Mouse (Mus musculus) MEL (cell line): ENCODE results near the gene Sccpdh. TPM values are rescaled to one million over a fixed set of nuclear protein-coding genes. Genes with fewer than 3 reads are reported as not detected.
A peak's percentile ranks its signal among the peaks of the same experiment; 100 is the strongest.

ENCODE experiments used
- DNase-seq: peaks from one replicate; pipeline ENCODE4 v3.0.0; 2011; ENCODE audit warnings: low read depth, low spot score
- H3K27ac ChIP-seq: 2 replicates; pipeline ENCODE4 v1.5.1; 2012; ENCODE audit warnings: low read depth, mild to moderate bottlenecking, control low read depth, low read length, moderate library complexity; ENCODE audit not compliant: control insufficient read depth
- H3K27me3 ChIP-seq, 2 experiments: fragments of 150-350 bp in 1 of 2; sonication (generic) in 1 of 2; 2 replicates each; pipeline ENCODE4 v1.6.1; 2012; ENCODE audit warnings: low read length in 2 of 2, mild to moderate bottlenecking in 2 of 2, improper control_type of control experiment in 1 of 2, moderate library complexity in 1 of 2; ENCODE audit not compliant: insufficient read depth in 2 of 2, control insufficient read depth in 1 of 2
- H3K36me3 ChIP-seq, 2 experiments: 2 replicates each; pipeline ENCODE4 v1.6.1; 2012 to 2014; ENCODE audit warnings: low read length in 2 of 2, improper control_type of control experiment in 1 of 2, inconsistent platforms in 1 of 2, mild to moderate bottlenecking in 1 of 2; ENCODE audit not compliant: insufficient read depth in 2 of 2, control insufficient read depth in 1 of 2
- H3K4me1 ChIP-seq, 2 experiments: fragments of 150-350 bp in 1 of 2; sonication (generic) in 1 of 2; 2 replicates each; pipeline ENCODE4 v1.6.1; 2012; ENCODE audit warnings: low read length in 2 of 2, improper control_type of control experiment in 1 of 2, mild to moderate bottlenecking in 1 of 2; ENCODE audit not compliant: insufficient read depth in 2 of 2, control insufficient read depth in 1 of 2
- H3K4me3 ChIP-seq, 2 experiments: fragments of 150-350 bp in 1 of 2; sonication (generic) in 1 of 2; 2 replicates each; pipeline ENCODE4 v1.5.1; 2012; ENCODE audit warnings: low read depth in 2 of 2, low read length in 2 of 2, mild to moderate bottlenecking in 2 of 2, moderate library complexity in 2 of 2, control low read depth in 1 of 2, improper control_type of control experiment in 1 of 2; ENCODE audit not compliant: control insufficient read depth in 1 of 2, insufficient read depth in 1 of 2
- H3K79me2 ChIP-seq: 2 replicates; pipeline ENCODE4 v1.6.1; 2012; ENCODE audit warnings: mild to moderate bottlenecking, low read length, moderate library complexity; ENCODE audit not compliant: control insufficient read depth, poor library complexity, insufficient read depth
- H3K9ac ChIP-seq: 2 replicates; pipeline ENCODE4 v1.6.1; 2012; ENCODE audit warnings: low read depth, mild to moderate bottlenecking, control low read depth, low read length, moderate library complexity; ENCODE audit not compliant: control insufficient read depth, poor library complexity, severe bottlenecking
- H3K9me3 ChIP-seq: fragments of 150-350 bp; sonication (generic); replicated peaks from 2 replicates; pipeline ENCODE4 v1.6.1; 2012; ENCODE audit warnings: mild to moderate bottlenecking, low read length, improper control_type of control experiment, moderate library complexity; ENCODE audit not compliant: insufficient read depth
- BHLHE40 ChIP-seq: IDR thresholded peaks from 2 replicates; pipeline ENCODE4 v1.6.1; 2012; ENCODE audit warnings: low read depth, mild to moderate bottlenecking, inconsistent platforms, low read length, improper control_type of control experiment, borderline replicate concordance
- CHD1 ChIP-seq: IDR thresholded peaks from 2 replicates; pipeline ENCODE4 v1.6.1; 2012; ENCODE audit warnings: low read depth, mild to moderate bottlenecking, inconsistent platforms, low read length, improper control_type of control experiment
- CHD2 ChIP-seq: IDR thresholded peaks from 2 replicates; pipeline ENCODE4 v1.6.1; 2011; ENCODE audit warnings: low read length, improper control_type of control experiment
- CTCF ChIP-seq, 3 experiments: IDR thresholded peaks in 2 of 3; conservative IDR thresholded peaks in 1 of 3; 2 replicates each; pipeline ENCODE4 v1.5.1; 2011 to 2012; ENCODE audit warnings: low read length in 3 of 3, low read depth in 2 of 3, mild to moderate bottlenecking in 2 of 3, improper control_type of control experiment in 1 of 3, inconsistent platforms in 1 of 3, mixed read lengths in 1 of 3, moderate library complexity in 1 of 3; ENCODE audit not compliant: control insufficient read depth in 1 of 3, insufficient read depth in 1 of 3, poor library complexity in 1 of 3, severe bottlenecking in 1 of 3
- E2F4 ChIP-seq: IDR thresholded peaks from 2 replicates; pipeline ENCODE4 v1.6.1; 2011; ENCODE audit warnings: low read depth, low read length, improper control_type of control experiment, borderline replicate concordance
- ELF1 ChIP-seq: IDR thresholded peaks from 2 replicates; pipeline ENCODE4 v1.6.1; 2014; ENCODE audit warnings: low read depth, mild to moderate bottlenecking, inconsistent platforms, low read length, improper control_type of control experiment, moderate library complexity
- EP300 ChIP-seq, 2 experiments: IDR thresholded peaks; 2 replicates each; pipeline ENCODE4 v1.6.1; 2011; ENCODE audit warnings: improper control_type of control experiment in 2 of 2, low read length in 2 of 2, low read depth in 1 of 2, mild to moderate bottlenecking in 1 of 2
- ETS1 ChIP-seq: IDR thresholded peaks from 2 replicates; pipeline ENCODE4 v1.6.1; 2012; ENCODE audit warnings: low read depth, mild to moderate bottlenecking, inconsistent platforms, low read length, improper control_type of control experiment, moderate library complexity
- GABPA ChIP-seq: IDR thresholded peaks from 2 replicates; pipeline ENCODE4 v1.6.1; 2012; ENCODE audit warnings: low read depth, mild to moderate bottlenecking, inconsistent platforms, low read length, improper control_type of control experiment, moderate library complexity
- GATA1 ChIP-seq: IDR thresholded peaks from 2 replicates; pipeline ENCODE4 v1.6.1; 2011; ENCODE audit warnings: low read depth, low read length, improper control_type of control experiment
- HCFC1 ChIP-seq: IDR thresholded peaks from 2 replicates; pipeline ENCODE4 v1.6.1; 2012; ENCODE audit warnings: low read depth, mild to moderate bottlenecking, inconsistent platforms, low read length, improper control_type of control experiment, moderate library complexity
- JUND ChIP-seq: IDR thresholded peaks from 2 replicates; pipeline ENCODE4 v1.6.1; 2011; ENCODE audit warnings: low read depth, mild to moderate bottlenecking, improper control_type of control experiment, low read length
- KAT2A ChIP-seq: conservative IDR thresholded peaks from 2 replicates; pipeline ENCODE4 v1.6.1; 2012; ENCODE audit warnings: low read depth, low read length, improper control_type of control experiment, inconsistent platforms
- MAFK ChIP-seq: IDR thresholded peaks from 2 replicates; pipeline ENCODE4 v1.6.1; 2011; ENCODE audit warnings: low read depth, mild to moderate bottlenecking, low read length, improper control_type of control experiment, borderline replicate concordance
- MAX ChIP-seq: IDR thresholded peaks from 2 replicates; pipeline ENCODE4 v1.6.1; 2011; ENCODE audit warnings: low read length, improper control_type of control experiment
- MAZ ChIP-seq: IDR thresholded peaks from 2 replicates; pipeline ENCODE4 v1.6.1; 2012; ENCODE audit warnings: low read depth, mild to moderate bottlenecking, inconsistent platforms, low read length, improper control_type of control experiment
- MEF2A ChIP-seq: IDR thresholded peaks from 2 replicates; pipeline ENCODE4 v1.6.1; 2014; ENCODE audit warnings: low read depth, mild to moderate bottlenecking, inconsistent platforms, low read length, improper control_type of control experiment; ENCODE audit not compliant: poor library complexity, insufficient replicate concordance, severe bottlenecking; ENCODE audit errors: extremely low read depth
- MXI1 ChIP-seq: IDR thresholded peaks from 2 replicates; pipeline ENCODE4 v1.6.1; 2011; ENCODE audit warnings: mild to moderate bottlenecking, low read depth, low read length, improper control_type of control experiment
- MYB ChIP-seq: IDR thresholded peaks from 2 replicates; pipeline ENCODE4 v1.6.1; 2011; ENCODE audit warnings: mild to moderate bottlenecking, low read depth, low read length, improper control_type of control experiment
- MYC ChIP-seq: IDR thresholded peaks from 2 replicates; pipeline ENCODE4 v1.6.1; 2011; ENCODE audit warnings: low read depth, mild to moderate bottlenecking, low read length, improper control_type of control experiment, moderate library complexity
- NELFE ChIP-seq: IDR thresholded peaks from 2 replicates; pipeline ENCODE4 v1.6.1; 2011; ENCODE audit warnings: low read depth, low read length, improper control_type of control experiment
- NRF1 ChIP-seq: IDR thresholded peaks from 2 replicates; pipeline ENCODE4 v1.6.1; 2014; ENCODE audit warnings: low read depth, mild to moderate bottlenecking, inconsistent platforms, low read length, improper control_type of control experiment, moderate library complexity; ENCODE audit not compliant: poor library complexity, insufficient read depth, severe bottlenecking
- POLR2A ChIP-seq, 2 experiments: IDR thresholded peaks; 2 replicates each; pipeline ENCODE4 v1.6.1; 2011 to 2012; ENCODE audit warnings: low read length in 2 of 2, mild to moderate bottlenecking in 2 of 2, control low read depth in 1 of 2, improper control_type of control experiment in 1 of 2, low read depth in 1 of 2, moderate library complexity in 1 of 2; ENCODE audit not compliant: control insufficient read depth in 1 of 2, insufficient read depth in 1 of 2, poor library complexity in 1 of 2
- POLR2AphosphoS2 ChIP-seq: IDR thresholded peaks from 2 replicates; pipeline ENCODE4 v1.6.1; 2011; ENCODE audit warnings: low read length, improper control_type of control experiment
- POLR2AphosphoS5 ChIP-seq: IDR thresholded peaks from 2 replicates; pipeline ENCODE4 v1.6.1; 2012; ENCODE audit warnings: low read depth, borderline replicate concordance, mild to moderate bottlenecking, inconsistent platforms, low read length, moderate library complexity, mixed read lengths
- RAD21 ChIP-seq: IDR thresholded peaks from 2 replicates; pipeline ENCODE4 v1.6.1; 2011; ENCODE audit warnings: mild to moderate bottlenecking, low read depth, low read length, improper control_type of control experiment
- RCOR1 ChIP-seq: IDR thresholded peaks from 2 replicates; pipeline ENCODE4 v1.6.1; 2012; ENCODE audit warnings: low read depth, mild to moderate bottlenecking, inconsistent platforms, low read length, improper control_type of control experiment
- SIN3A ChIP-seq: IDR thresholded peaks from 2 replicates; pipeline ENCODE4 v1.6.1; 2012; ENCODE audit warnings: low read length, improper control_type of control experiment, inconsistent platforms
- SMC3 ChIP-seq: IDR thresholded peaks from 2 replicates; pipeline ENCODE4 v1.6.1; 2011; ENCODE audit warnings: low read depth, low read length, improper control_type of control experiment
- TAL1 ChIP-seq: IDR thresholded peaks from 2 replicates; pipeline ENCODE4 v1.6.1; 2012; ENCODE audit warnings: mild to moderate bottlenecking, inconsistent platforms, low read length, moderate library complexity, mixed read lengths
- TBP ChIP-seq: IDR thresholded peaks from 2 replicates; pipeline ENCODE4 v1.8.0; 2011; ENCODE audit warnings: low read depth, low read length, improper control_type of control experiment
- TCF12 ChIP-seq: IDR thresholded peaks from 2 replicates; pipeline ENCODE4 v1.6.1; 2014; ENCODE audit warnings: low read depth, mild to moderate bottlenecking, inconsistent platforms, low read length, improper control_type of control experiment, moderate library complexity
- UBTF ChIP-seq: IDR thresholded peaks from 2 replicates; pipeline ENCODE4 v1.6.1; 2012; ENCODE audit warnings: low read depth, mild to moderate bottlenecking, inconsistent platforms, low read length, improper control_type of control experiment, moderate library complexity, borderline replicate concordance; ENCODE audit not compliant: insufficient read depth
- USF1 ChIP-seq: IDR thresholded peaks from 2 replicates; pipeline ENCODE4 v1.6.1; 2014; ENCODE audit warnings: low read depth, mild to moderate bottlenecking, inconsistent platforms, low read length, improper control_type of control experiment, moderate library complexity
- USF2 ChIP-seq, 2 experiments: IDR thresholded peaks; 2 replicates each; pipeline ENCODE4 v1.6.1; 2011 to 2012; ENCODE audit warnings: improper control_type of control experiment in 2 of 2, low read length in 2 of 2, borderline replicate concordance in 1 of 2, inconsistent platforms in 1 of 2, low read depth in 1 of 2, mild to moderate bottlenecking in 1 of 2; ENCODE audit not compliant: insufficient read depth in 1 of 2
- ZC3H11A ChIP-seq: IDR thresholded peaks from 2 replicates; pipeline ENCODE4 v1.6.1; 2012; ENCODE audit warnings: low read depth, mild to moderate bottlenecking, inconsistent platforms, low read length, improper control_type of control experiment
- ZKSCAN1 ChIP-seq: IDR thresholded peaks from 2 replicates; pipeline ENCODE4 v1.6.1; 2012; ENCODE audit warnings: low read depth, mild to moderate bottlenecking, inconsistent platforms, low read length, improper control_type of control experiment, moderate library complexity
- ZMIZ1 ChIP-seq: IDR thresholded peaks from 2 replicates; pipeline ENCODE4 v1.6.1; 2012; ENCODE audit warnings: low read depth, mild to moderate bottlenecking, inconsistent platforms, low read length, improper control_type of control experiment, moderate library complexity
- ZNF384 ChIP-seq: IDR thresholded peaks from 2 replicates; pipeline ENCODE4 v1.6.1; 2012; ENCODE audit warnings: low read depth, mild to moderate bottlenecking, inconsistent platforms, low read length, improper control_type of control experiment
- polyA plus RNA-seq, 2 experiments: library from polyadenylated mRNA; stranded (reverse) in 1 of 2; unstranded in 1 of 2; fragments of >175 nt in 1 of 2; fragments of >200 nt in 1 of 2; gene quantifications; 2 replicates each; pipeline versions ENCODE4 v1.2.1 to v1.2.4; 2012; ENCODE audit warnings: low replicate concordance in 2 of 2, low read depth in 1 of 2; ENCODE audit not compliant: insufficient read length in 2 of 2, insufficient read depth in 1 of 2, missing spikeins in 1 of 2
- total RNA-seq: library from RNA; depleted of rRNA; stranded (reverse); fragments of 300-350 nt; gene quantifications from 2 replicates; pipeline ENCODE4 v1.2.3, GENCODE M21; 2012

Gene Sccpdh
- total and polyA plus RNA-seq, 3 experiments = 18.5 to 18.7 TPM; not detected in 1

- Histone ChIP-seq H3K4me3 (no peak overlapping the region), H3K36me3 (peaks cover 0 to 2% of the 10 kb centered on the region in 2 experiments; a peak in 2 of 4 replicates), H3K27me3 (no peaks in the 10 kb centered on the region), H3K4me1 (peaks cover under 1 to 10% of the 10 kb centered on the region in 2 experiments; a peak in 3 of 4 replicates), H3K9me3 (no peaks in the 10 kb centered on the region), H3K27ac (no peak overlapping the region), H3K9ac (no peak overlapping the region), H3K79me2 (no peaks in the 10 kb centered on the region)
- TF ChIP-seq UBTF = no peak
- TF ChIP-seq MEF2A = no peak
- TF ChIP-seq SMC3 = peak; percentile 71
- no peak for TF ChIP-seq GABPA
- no peak for TF ChIP-seq MYC
- TF ChIP-seq ZNF384 = peak; percentile 59
- no peak for TF ChIP-seq MAFK
- TF ChIP-seq MAZ = no peak
- no peak for TF ChIP-seq POLR2AphosphoS2
- no peak for TF ChIP-seq JUND
- no peak for TF ChIP-seq ETS1
- no peak for TF ChIP-seq CHD2
- TF ChIP-seq POLR2AphosphoS5 = no peak
- TF ChIP-seq GATA1 = no peak
- no peak for TF ChIP-seq ZKSCAN1
- TF ChIP-seq MYB = no peak
- TF ChIP-seq EP300 (IDR thresholded peaks at IDR 0.05; ENCODE audit: low read depth in 1 of 2, low read length in 2 of 2) = no peak
- no peak for TF ChIP-seq RCOR1
- TF ChIP-seq NRF1 = no peak
- no peak for TF ChIP-seq HCFC1
- no peak for TF ChIP-seq E2F4
- TF ChIP-seq POLR2A (IDR thresholded peaks at IDR 0.05; ENCODE audit: control insufficient read depth in 1 of 2, insufficient read depth in 1 of 2, low read depth in 1 of 2, low read length in 2 of 2, poor library complexity in 1 of 2) = no peak
- no peak for TF ChIP-seq MAX
- peak; percentile 45 for TF ChIP-seq ZC3H11A
- no peak for TF ChIP-seq NELFE
- peak; percentile 71 to 86 (median 72) for TF ChIP-seq CTCF (IDR thresholded peaks at IDR 0.05 in 2 of 3, conservative IDR thresholded peaks at IDR 0.05 in 1 of 3; ENCODE audit: control insufficient read depth in 1 of 3, insufficient read depth in 1 of 3, low read depth in 2 of 3, low read length in 3 of 3, poor library complexity in 1 of 3, severe bottlenecking in 1 of 3)
- no peak for TF ChIP-seq TCF12
- no peak for TF ChIP-seq ZMIZ1
- TF ChIP-seq BHLHE40 = no peak
- TF ChIP-seq TBP = no peak
- no peak for TF ChIP-seq SIN3A
- TF ChIP-seq RAD21 = peak; percentile 38
- TF ChIP-seq KAT2A = no peak
- no peak for TF ChIP-seq CHD1
- no peak for TF ChIP-seq ELF1
- no peak for TF ChIP-seq MXI1
- no peak for TF ChIP-seq USF2 (IDR thresholded peaks at IDR 0.05; ENCODE audit: borderline replicate concordance in 1 of 2, insufficient read depth in 1 of 2, low read depth in 1 of 2, low read length in 2 of 2)
- no peak for TF ChIP-seq TAL1
- TF ChIP-seq USF1 = no peak
- DNase-seq = peak; percentile 77
Measured at GRCm38 (mm10) chr1:179623657-179624056, 44.4 kb upstream of the Sccpdh start.
